Mouse (Mus musculus) MEL (cell line): ENCODE measurements around the gene Nsun5. TPM values are rescaled to one million over a fixed set of nuclear protein-coding genes. Genes with fewer than 3 reads are reported as not detected.
A peak's percentile ranks its signal among the peaks of the same experiment; 100 is the strongest.

ENCODE experiments used
- DNase-seq: peaks from one replicate; pipeline ENCODE4 v3.0.0; 2011; ENCODE audit warnings: low read depth, low spot score
- H3K27ac ChIP-seq: 2 replicates; pipeline ENCODE4 v1.5.1; 2012; ENCODE audit warnings: low read depth, mild to moderate bottlenecking, control low read depth, low read length, moderate library complexity; ENCODE audit not compliant: control insufficient read depth
- H3K27me3 ChIP-seq, 2 experiments: fragments of 150-350 bp in 1 of 2; sonication (generic) in 1 of 2; 2 replicates each; pipeline ENCODE4 v1.6.1; 2012; ENCODE audit warnings: low read length in 2 of 2, mild to moderate bottlenecking in 2 of 2, improper control_type of control experiment in 1 of 2, moderate library complexity in 1 of 2; ENCODE audit not compliant: insufficient read depth in 2 of 2, control insufficient read depth in 1 of 2
- H3K36me3 ChIP-seq, 2 experiments: 2 replicates each; pipeline ENCODE4 v1.6.1; 2012 to 2014; ENCODE audit warnings: low read length in 2 of 2, improper control_type of control experiment in 1 of 2, inconsistent platforms in 1 of 2, mild to moderate bottlenecking in 1 of 2; ENCODE audit not compliant: insufficient read depth in 2 of 2, control insufficient read depth in 1 of 2
- H3K4me1 ChIP-seq, 2 experiments: fragments of 150-350 bp in 1 of 2; sonication (generic) in 1 of 2; 2 replicates each; pipeline ENCODE4 v1.6.1; 2012; ENCODE audit warnings: low read length in 2 of 2, improper control_type of control experiment in 1 of 2, mild to moderate bottlenecking in 1 of 2; ENCODE audit not compliant: insufficient read depth in 2 of 2, control insufficient read depth in 1 of 2
- H3K4me3 ChIP-seq, 2 experiments: fragments of 150-350 bp in 1 of 2; sonication (generic) in 1 of 2; 2 replicates each; pipeline ENCODE4 v1.5.1; 2012; ENCODE audit warnings: low read depth in 2 of 2, low read length in 2 of 2, mild to moderate bottlenecking in 2 of 2, moderate library complexity in 2 of 2, control low read depth in 1 of 2, improper control_type of control experiment in 1 of 2; ENCODE audit not compliant: control insufficient read depth in 1 of 2, insufficient read depth in 1 of 2
- H3K79me2 ChIP-seq: 2 replicates; pipeline ENCODE4 v1.6.1; 2012; ENCODE audit warnings: mild to moderate bottlenecking, low read length, moderate library complexity; ENCODE audit not compliant: control insufficient read depth, poor library complexity, insufficient read depth
- H3K9ac ChIP-seq: 2 replicates; pipeline ENCODE4 v1.6.1; 2012; ENCODE audit warnings: low read depth, mild to moderate bottlenecking, control low read depth, low read length, moderate library complexity; ENCODE audit not compliant: control insufficient read depth, poor library complexity, severe bottlenecking
- H3K9me3 ChIP-seq: fragments of 150-350 bp; sonication (generic); replicated peaks from 2 replicates; pipeline ENCODE4 v1.6.1; 2012; ENCODE audit warnings: mild to moderate bottlenecking, low read length, improper control_type of control experiment, moderate library complexity; ENCODE audit not compliant: insufficient read depth
- BHLHE40 ChIP-seq: IDR thresholded peaks from 2 replicates; pipeline ENCODE4 v1.6.1; 2012; ENCODE audit warnings: low read depth, mild to moderate bottlenecking, inconsistent platforms, low read length, improper control_type of control experiment, borderline replicate concordance
- CHD2 ChIP-seq: IDR thresholded peaks from 2 replicates; pipeline ENCODE4 v1.6.1; 2011; ENCODE audit warnings: low read length, improper control_type of control experiment
- CTCF ChIP-seq, 3 experiments: IDR thresholded peaks in 2 of 3; conservative IDR thresholded peaks in 1 of 3; 2 replicates each; pipeline ENCODE4 v1.5.1; 2011 to 2012; ENCODE audit warnings: low read length in 3 of 3, low read depth in 2 of 3, mild to moderate bottlenecking in 2 of 3, improper control_type of control experiment in 1 of 3, inconsistent platforms in 1 of 3, mixed read lengths in 1 of 3, moderate library complexity in 1 of 3; ENCODE audit not compliant: control insufficient read depth in 1 of 3, insufficient read depth in 1 of 3, poor library complexity in 1 of 3, severe bottlenecking in 1 of 3
- E2F4 ChIP-seq: IDR thresholded peaks from 2 replicates; pipeline ENCODE4 v1.6.1; 2011; ENCODE audit warnings: low read depth, low read length, improper control_type of control experiment, borderline replicate concordance
- ELF1 ChIP-seq: IDR thresholded peaks from 2 replicates; pipeline ENCODE4 v1.6.1; 2014; ENCODE audit warnings: low read depth, mild to moderate bottlenecking, inconsistent platforms, low read length, improper control_type of control experiment, moderate library complexity
- EP300 ChIP-seq, 2 experiments: IDR thresholded peaks; 2 replicates each; pipeline ENCODE4 v1.6.1; 2011; ENCODE audit warnings: improper control_type of control experiment in 2 of 2, low read length in 2 of 2, low read depth in 1 of 2, mild to moderate bottlenecking in 1 of 2
- ETS1 ChIP-seq: IDR thresholded peaks from 2 replicates; pipeline ENCODE4 v1.6.1; 2012; ENCODE audit warnings: low read depth, mild to moderate bottlenecking, inconsistent platforms, low read length, improper control_type of control experiment, moderate library complexity
- GABPA ChIP-seq: IDR thresholded peaks from 2 replicates; pipeline ENCODE4 v1.6.1; 2012; ENCODE audit warnings: low read depth, mild to moderate bottlenecking, inconsistent platforms, low read length, improper control_type of control experiment, moderate library complexity
- GATA1 ChIP-seq: IDR thresholded peaks from 2 replicates; pipeline ENCODE4 v1.6.1; 2011; ENCODE audit warnings: low read depth, low read length, improper control_type of control experiment
- JUND ChIP-seq: IDR thresholded peaks from 2 replicates; pipeline ENCODE4 v1.6.1; 2011; ENCODE audit warnings: low read depth, mild to moderate bottlenecking, improper control_type of control experiment, low read length
- KAT2A ChIP-seq: conservative IDR thresholded peaks from 2 replicates; pipeline ENCODE4 v1.6.1; 2012; ENCODE audit warnings: low read depth, low read length, improper control_type of control experiment, inconsistent platforms
- MAFK ChIP-seq: IDR thresholded peaks from 2 replicates; pipeline ENCODE4 v1.6.1; 2011; ENCODE audit warnings: low read depth, mild to moderate bottlenecking, low read length, improper control_type of control experiment, borderline replicate concordance
- MAX ChIP-seq: IDR thresholded peaks from 2 replicates; pipeline ENCODE4 v1.6.1; 2011; ENCODE audit warnings: low read length, improper control_type of control experiment
- MAZ ChIP-seq: IDR thresholded peaks from 2 replicates; pipeline ENCODE4 v1.6.1; 2012; ENCODE audit warnings: low read depth, mild to moderate bottlenecking, inconsistent platforms, low read length, improper control_type of control experiment
- MEF2A ChIP-seq: IDR thresholded peaks from 2 replicates; pipeline ENCODE4 v1.6.1; 2014; ENCODE audit warnings: low read depth, mild to moderate bottlenecking, inconsistent platforms, low read length, improper control_type of control experiment; ENCODE audit not compliant: poor library complexity, insufficient replicate concordance, severe bottlenecking; ENCODE audit errors: extremely low read depth
- MXI1 ChIP-seq: IDR thresholded peaks from 2 replicates; pipeline ENCODE4 v1.6.1; 2011; ENCODE audit warnings: mild to moderate bottlenecking, low read depth, low read length, improper control_type of control experiment
- MYB ChIP-seq: IDR thresholded peaks from 2 replicates; pipeline ENCODE4 v1.6.1; 2011; ENCODE audit warnings: mild to moderate bottlenecking, low read depth, low read length, improper control_type of control experiment
- MYC ChIP-seq: IDR thresholded peaks from 2 replicates; pipeline ENCODE4 v1.6.1; 2011; ENCODE audit warnings: low read depth, mild to moderate bottlenecking, low read length, improper control_type of control experiment, moderate library complexity
- NELFE ChIP-seq: IDR thresholded peaks from 2 replicates; pipeline ENCODE4 v1.6.1; 2011; ENCODE audit warnings: low read depth, low read length, improper control_type of control experiment
- NRF1 ChIP-seq: IDR thresholded peaks from 2 replicates; pipeline ENCODE4 v1.6.1; 2014; ENCODE audit warnings: low read depth, mild to moderate bottlenecking, inconsistent platforms, low read length, improper control_type of control experiment, moderate library complexity; ENCODE audit not compliant: poor library complexity, insufficient read depth, severe bottlenecking
- POLR2AphosphoS2 ChIP-seq: IDR thresholded peaks from 2 replicates; pipeline ENCODE4 v1.6.1; 2011; ENCODE audit warnings: low read length, improper control_type of control experiment
- POLR2AphosphoS5 ChIP-seq: IDR thresholded peaks from 2 replicates; pipeline ENCODE4 v1.6.1; 2012; ENCODE audit warnings: low read depth, borderline replicate concordance, mild to moderate bottlenecking, inconsistent platforms, low read length, moderate library complexity, mixed read lengths
- RAD21 ChIP-seq: IDR thresholded peaks from 2 replicates; pipeline ENCODE4 v1.6.1; 2011; ENCODE audit warnings: mild to moderate bottlenecking, low read depth, low read length, improper control_type of control experiment
- RCOR1 ChIP-seq: IDR thresholded peaks from 2 replicates; pipeline ENCODE4 v1.6.1; 2012; ENCODE audit warnings: low read depth, mild to moderate bottlenecking, inconsistent platforms, low read length, improper control_type of control experiment
- SIN3A ChIP-seq: IDR thresholded peaks from 2 replicates; pipeline ENCODE4 v1.6.1; 2012; ENCODE audit warnings: low read length, improper control_type of control experiment, inconsistent platforms
- SMC3 ChIP-seq: IDR thresholded peaks from 2 replicates; pipeline ENCODE4 v1.6.1; 2011; ENCODE audit warnings: low read depth, low read length, improper control_type of control experiment
- TAL1 ChIP-seq: IDR thresholded peaks from 2 replicates; pipeline ENCODE4 v1.6.1; 2012; ENCODE audit warnings: mild to moderate bottlenecking, inconsistent platforms, low read length, moderate library complexity, mixed read lengths
- TBP ChIP-seq: IDR thresholded peaks from 2 replicates; pipeline ENCODE4 v1.8.0; 2011; ENCODE audit warnings: low read depth, low read length, improper control_type of control experiment
- TCF12 ChIP-seq: IDR thresholded peaks from 2 replicates; pipeline ENCODE4 v1.6.1; 2014; ENCODE audit warnings: low read depth, mild to moderate bottlenecking, inconsistent platforms, low read length, improper control_type of control experiment, moderate library complexity
- UBTF ChIP-seq: IDR thresholded peaks from 2 replicates; pipeline ENCODE4 v1.6.1; 2012; ENCODE audit warnings: low read depth, mild to moderate bottlenecking, inconsistent platforms, low read length, improper control_type of control experiment, moderate library complexity, borderline replicate concordance; ENCODE audit not compliant: insufficient read depth
- USF1 ChIP-seq: IDR thresholded peaks from 2 replicates; pipeline ENCODE4 v1.6.1; 2014; ENCODE audit warnings: low read depth, mild to moderate bottlenecking, inconsistent platforms, low read length, improper control_type of control experiment, moderate library complexity
- USF2 ChIP-seq, 2 experiments: IDR thresholded peaks; 2 replicates each; pipeline ENCODE4 v1.6.1; 2011 to 2012; ENCODE audit warnings: improper control_type of control experiment in 2 of 2, low read length in 2 of 2, borderline replicate concordance in 1 of 2, inconsistent platforms in 1 of 2, low read depth in 1 of 2, mild to moderate bottlenecking in 1 of 2; ENCODE audit not compliant: insufficient read depth in 1 of 2
- ZC3H11A ChIP-seq: IDR thresholded peaks from 2 replicates; pipeline ENCODE4 v1.6.1; 2012; ENCODE audit warnings: low read depth, mild to moderate bottlenecking, inconsistent platforms, low read length, improper control_type of control experiment
- ZKSCAN1 ChIP-seq: IDR thresholded peaks from 2 replicates; pipeline ENCODE4 v1.6.1; 2012; ENCODE audit warnings: low read depth, mild to moderate bottlenecking, inconsistent platforms, low read length, improper control_type of control experiment, moderate library complexity
- ZNF384 ChIP-seq: IDR thresholded peaks from 2 replicates; pipeline ENCODE4 v1.6.1; 2012; ENCODE audit warnings: low read depth, mild to moderate bottlenecking, inconsistent platforms, low read length, improper control_type of control experiment
- polyA plus RNA-seq, 2 experiments: library from polyadenylated mRNA; stranded (reverse) in 1 of 2; unstranded in 1 of 2; fragments of >175 nt in 1 of 2; fragments of >200 nt in 1 of 2; gene quantifications; 2 replicates each; pipeline versions ENCODE4 v1.2.1 to v1.2.4; 2012; ENCODE audit warnings: low replicate concordance in 2 of 2, low read depth in 1 of 2; ENCODE audit not compliant: insufficient read length in 2 of 2, insufficient read depth in 1 of 2, missing spikeins in 1 of 2
- total RNA-seq: library from RNA; depleted of rRNA; stranded (reverse); fragments of 300-350 nt; gene quantifications from 2 replicates; pipeline ENCODE4 v1.2.3, GENCODE M21; 2012; rRNA removed

The Nsun5 gene
- total RNA-seq: 70.8 and 90.0 TPM in 2 replicates
- 100 to 1,000 TPM in 1 of 2 experiments, 10 to 100 TPM in 1; 97.5 to 178 TPM for polyA plus RNA-seq

GRCm38 (mm10) chr5:135369787-135370654, at the start of gene Nsun5:
TSS of gene Nsun5 (plus strand) at chr5:135369953.
- peaks cover 0 to 4% of the 10 kb centered on the region in 2 experiments; a peak in 3 of 4 replicates for H3K4me1 ChIP-seq
- peaks cover 2% of the 10 kb centered on the region in 2 experiments; a peak in 2 of 4 replicates for H3K36me3 ChIP-seq
- H3K27ac ChIP-seq: peak within 1 kb of the TSS; percentile 90
- H3K79me2 ChIP-seq: peaks cover 19% of the 10 kb centered on the region
- DNase-seq: peak; percentile 97
- H3K9ac ChIP-seq: peak within 1 kb of the TSS; percentile 94
- H3K27me3 ChIP-seq: no peaks in the 10 kb centered on the region
- no peaks in the 10 kb centered on the region for H3K9me3 ChIP-seq
- H3K4me3 ChIP-seq: peak within 1 kb of the TSS; percentile 61 to 90
- TF ChIP-seq SMC3 (no peak), NELFE (peak; percentile 90), ZKSCAN1 (no peak), TBP (peak; percentile 80), POLR2AphosphoS5 (no peak), MAFK (no peak), MXI1 (peak; percentile 91), JUND (no peak), MEF2A (no peak), CHD2 (no peak), POLR2AphosphoS2 (peak; percentile 73), KAT2A (peak; percentile 94), E2F4 (no peak), RAD21 (no peak), EP300 (IDR thresholded peaks at IDR 0.05; ENCODE audit: low read depth in 1 of 2, low read length in 2 of 2) (no peak), MAZ (0 out of 2 replicates have a peak, but pooled peaks have one; percentile 54), MYC (peak; percentile 76; the same call in 1 of the 2 replicates), ZC3H11A (no peak), UBTF (no peak), ELF1 (peak; percentile 93), TAL1 (no peak), GATA1 (0 out of 2 replicates have a peak, but pooled peaks have one; percentile 2), USF2 (IDR thresholded peaks at IDR 0.05; ENCODE audit: borderline replicate concordance in 1 of 2, insufficient read depth in 1 of 2, low read depth in 1 of 2, low read length in 2 of 2) (no peak), GABPA (no peak), ETS1 (no peak), MAX (peak; percentile 72), USF1 (no peak), SIN3A (peak; percentile 94), BHLHE40 (no peak), CTCF (IDR thresholded peaks at IDR 0.05 in 2 of 3, conservative IDR thresholded peaks at IDR 0.05 in 1 of 3; ENCODE audit: control insufficient read depth in 1 of 3, insufficient read depth in 1 of 3, low read depth in 2 of 3, low read length in 3 of 3, poor library complexity in 1 of 3, severe bottlenecking in 1 of 3) (no peak), RCOR1 (no peak), ZNF384 (no peak), MYB (no peak), TCF12 (peak; percentile 70), NRF1 (no peak)
